Comparison of ENCODE assay signal across 8 mouse cellular contexts in the genomic region with DNA sequence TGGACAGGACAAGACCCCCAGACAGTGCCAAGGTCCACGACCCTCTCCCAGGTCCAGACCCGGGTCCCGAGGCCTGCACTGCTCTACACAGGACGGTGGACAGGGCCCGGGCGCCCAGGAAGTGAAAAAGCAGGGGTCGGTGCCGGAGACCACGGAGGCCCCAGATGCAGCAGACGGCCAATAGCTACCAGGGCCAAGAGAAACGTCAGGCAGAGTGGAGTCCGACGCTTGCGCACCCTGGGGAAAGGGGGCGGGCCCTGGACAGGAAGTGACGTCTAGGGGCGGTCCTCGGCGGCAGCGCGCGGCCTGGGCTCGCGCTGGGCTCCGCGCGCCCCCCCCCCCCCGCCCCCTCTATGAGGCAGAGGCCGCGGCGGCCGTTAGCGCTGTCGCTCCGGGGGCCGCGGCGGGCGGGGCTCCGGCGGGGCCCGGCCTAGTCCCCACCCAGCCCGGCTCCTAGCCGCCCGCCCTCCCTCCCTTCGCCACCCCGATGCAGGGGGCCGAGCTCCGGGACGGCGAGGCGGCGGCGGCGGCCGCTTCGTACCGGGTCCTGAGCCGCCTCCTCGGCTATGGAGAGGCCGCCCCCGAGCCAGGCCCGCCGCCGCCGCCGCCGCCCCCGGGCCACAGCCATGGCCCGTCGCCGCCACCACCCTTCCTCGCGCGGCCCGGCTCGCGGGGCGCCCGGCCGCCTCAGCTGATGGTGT. TPM values are rescaled to one million over a fixed set of nuclear protein-coding genes. Genes with fewer than 3 reads are reported as not detected.
DNase-seq lines count a peak whose midpoint lies in the region; ATAC-seq lines count a peak whose summit lies in the region.

A gene (plus strand): TSS at position 604 of the 701 bp plus-strand sequence.

- H3K27me3 ChIP-seq in hindbrain, embryonic 12.5 days, result no peaks in the 10 kb centered on the region

- peak within 1 kb of the TSS; percentile 77 for H3K4me3 ChIP-seq in hindbrain, embryonic 12.5 days

- peak within 1 kb of the TSS; percentile 97 for H3K9ac ChIP-seq in hindbrain, embryonic 12.5 days

- peak; percentile 95 for ATAC-seq in hindbrain, embryonic 12.5 days (ENCODE audit: low FRiP score)

- H3K4me1 ChIP-seq in hindbrain, embryonic 12.5 days, result peaks cover 30% of the 10 kb centered on the region

- whole genome bisulfite sequencing in hindbrain, embryonic 12.5 days, result under 1% methylated on average over 30 of the region's 81 CpGs

- H3K4me2 ChIP-seq in hindbrain, embryonic 12.5 days (replicated peaks), result peak within 1 kb of the TSS; percentile 89

- peak within 1 kb of the TSS; percentile 90 for H3K27ac ChIP-seq in hindbrain, embryonic 12.5 days

- peak; percentile 91 for DNase-seq in MN1 (ENCODE audit: low spot score)
- DNase-seq in cerebellum, adult 9-10 months, result peak; percentile 93
- DNase-seq in frontal cortex, adult 2 months (ENCODE audit: extremely low spot score in 1 of 2, low spot score in 1 of 2), result peak; percentile 87 to 95
- DNase-seq in layer of hippocampus, postnatal 14 days (ENCODE audit: low spot score in 2 of 2), result peak; percentile 89 to 96
- peak; percentile 96 for DNase-seq in lung, postnatal 14 days
- peak; percentile 84 for DNase-seq in retina, adult 2 months (ENCODE audit: low read depth, low spot score)
- DNase-seq in thymus, postnatal 36 days, result peak; percentile 93

- H3K9me3 ChIP-seq in hindbrain, embryonic 12.5 days (replicated peaks), result no peaks in the 10 kb centered on the region

- no peaks in the 10 kb centered on the region for H3K36me3 ChIP-seq in hindbrain, embryonic 12.5 days

RNA-seq across cellular contexts. Expression of the gene that starts here (rescaled TPM):
- polyA plus RNA-seq in frontal cortex, adult 2 months (2012; rRNA removed), result 43.3 and 44.9 TPM in 2 replicates
- polyA plus RNA-seq in hindbrain, embryonic 12.5 days (2016; fragmentation: Nextera tagmentation; extraction: Ambion mirVana), result 7.0 and 9.1 TPM in 2 replicates
- total RNA-seq in layer of hippocampus, postnatal 14 days (2021), result 10 to 100 TPM; 75.2 to 77.8 TPM

Comparison
In these comparisons a context has a peak if more than half of its experiments do, and no peak if none do; other contexts are left out.
1. Peak in every context shown above with its lines: DNase-seq, ATAC-seq, H3K4me3 ChIP-seq and H3K27ac ChIP-seq.